Mouse (Mus musculus): Measurements from ENCODE around the gene Wrnip1. TPM values are rescaled to one million over a fixed set of nuclear protein-coding genes. Genes with fewer than 3 reads are reported as not detected.

Gene Wrnip1
- 58.6 and 59.5 TPM in 2 replicates for polyA plus RNA-seq (2012; rRNA removed)

- Histone ChIP-seq H3K4me3 (ENCODE audit: insufficient read depth, low read length) (peak within 1 kb of the TSS; percentile 100), H3K4me1 (ENCODE audit: control insufficient read depth, insufficient read depth, low read length) (peaks cover 8% of the 10 kb centered on the region; the same call in 1 of the 2 replicates), H3K27ac (ENCODE audit: insufficient read depth, low read length) (peak within 1 kb of the TSS; percentile 90)
- no peak for TF ChIP-seq CTCF (IDR thresholded peaks at IDR 0.05; ENCODE audit: extremely low read depth, insufficient read depth, low read length)
- peak; percentile 65 for TF ChIP-seq POLR2A (IDR thresholded peaks at IDR 0.05; ENCODE audit: extremely low read depth, insufficient read depth, low read length)
These were observed at the start of gene Wrnip1 for GRCm38 (mm10) chr13:32801693-32802221. Gene Wrnip1, plus strand, starts transcription at chr13:32802038.

DNA sequence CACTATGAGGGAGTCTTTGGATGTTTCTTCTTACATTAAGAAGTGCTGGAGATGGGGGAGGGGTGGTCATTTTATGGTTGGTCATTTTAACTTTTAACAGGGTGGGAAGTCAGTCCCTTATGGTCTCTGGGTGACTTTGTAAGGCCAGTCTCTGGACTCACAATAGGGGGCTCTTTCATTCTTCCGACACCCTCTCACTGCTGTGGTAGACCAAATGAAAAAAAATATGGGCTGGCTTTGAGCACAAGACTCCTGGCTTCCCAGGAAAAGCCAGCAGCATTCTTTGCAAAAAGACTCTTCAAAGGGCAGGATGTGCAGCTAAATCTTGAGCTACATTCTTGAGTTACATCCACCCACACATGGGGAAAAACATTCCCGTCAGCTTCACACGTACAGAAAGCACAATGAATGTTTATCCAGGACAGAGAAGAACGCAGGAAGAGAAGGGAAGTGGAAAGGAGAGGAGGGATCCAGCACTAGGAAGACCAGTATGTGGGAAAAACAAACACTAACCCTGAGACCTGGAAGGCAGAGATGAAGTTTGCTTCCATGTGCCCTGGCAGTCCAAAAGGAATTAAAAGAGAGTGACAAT lies 49.7 kb upstream of the Wrnip1 start:
- H3K27ac ChIP-seq (ENCODE audit: insufficient read depth, low read length): no peak overlapping the region
- no peak for TF ChIP-seq CTCF (IDR thresholded peaks at IDR 0.05; ENCODE audit: extremely low read depth, insufficient read depth, low read length)
- TF ChIP-seq POLR2A (IDR thresholded peaks at IDR 0.05; ENCODE audit: extremely low read depth, insufficient read depth, low read length): no peak
- H3K4me3 ChIP-seq (ENCODE audit: insufficient read depth, low read length): no peak overlapping the region
- H3K4me1 ChIP-seq (ENCODE audit: control insufficient read depth, insufficient read depth, low read length): no peaks in the 10 kb centered on the region

DNA sequence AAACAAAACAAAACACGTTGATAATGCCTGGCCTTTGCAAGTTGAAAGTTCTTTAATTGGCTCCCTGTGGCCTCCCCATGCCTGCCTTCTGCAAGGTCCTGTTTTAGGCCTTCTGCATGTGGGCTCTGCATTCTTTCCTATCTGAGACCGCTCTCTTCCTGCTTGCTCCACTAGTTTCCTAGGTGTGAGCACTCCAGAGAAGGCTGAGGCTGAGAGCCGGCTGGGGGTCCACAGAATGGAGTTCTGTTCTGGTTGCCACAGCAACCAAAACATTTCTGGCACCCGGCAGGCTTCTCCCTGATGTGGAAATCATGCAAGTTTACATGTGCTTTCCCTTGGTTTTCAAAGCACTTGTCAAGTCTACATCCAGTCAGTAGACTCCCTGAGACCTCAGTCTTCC lies 42.8 kb upstream of the Wrnip1 start:
- Histone ChIP-seq H3K27ac (ENCODE audit: insufficient read depth, low read length) (no peak overlapping the region), H3K4me1 (ENCODE audit: control insufficient read depth, insufficient read depth, low read length) (no peaks in the 10 kb centered on the region), H3K4me3 (ENCODE audit: insufficient read depth, low read length) (no peak overlapping the region)
- TF ChIP-seq CTCF (IDR thresholded peaks at IDR 0.05; ENCODE audit: extremely low read depth, insufficient read depth, low read length): no peak
- TF ChIP-seq POLR2A (IDR thresholded peaks at IDR 0.05; ENCODE audit: extremely low read depth, insufficient read depth, low read length): no peak

DNA sequence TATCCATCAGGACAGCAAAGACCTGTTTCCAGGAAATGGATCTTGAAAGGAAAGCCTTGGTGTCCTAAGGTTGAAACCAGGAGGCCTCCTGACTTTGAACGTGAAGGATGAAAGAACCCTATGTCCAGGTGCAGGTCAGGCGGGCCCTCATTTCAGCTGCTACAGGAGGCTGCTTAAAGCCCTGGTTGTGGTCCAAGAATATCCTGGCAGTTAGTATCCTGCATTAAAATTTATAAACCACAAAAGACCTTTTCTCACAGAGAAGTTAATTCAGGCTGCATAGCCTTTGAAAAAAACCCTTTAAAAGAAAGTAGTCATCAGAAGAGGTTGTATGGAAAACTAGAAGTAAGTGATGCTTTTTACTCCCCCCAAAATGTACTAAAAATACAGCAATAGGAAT lies 41.0 kb upstream of the Wrnip1 start:
- no peak overlapping the region for H3K27ac ChIP-seq (ENCODE audit: insufficient read depth, low read length)
- H3K4me1 ChIP-seq (ENCODE audit: control insufficient read depth, insufficient read depth, low read length): no peaks in the 10 kb centered on the region
- TF ChIP-seq CTCF (IDR thresholded peaks at IDR 0.05; ENCODE audit: extremely low read depth, insufficient read depth, low read length): no peak
- TF ChIP-seq POLR2A (IDR thresholded peaks at IDR 0.05; ENCODE audit: extremely low read depth, insufficient read depth, low read length): no peak
- H3K4me3 ChIP-seq (ENCODE audit: insufficient read depth, low read length): no peak overlapping the region

DNA sequence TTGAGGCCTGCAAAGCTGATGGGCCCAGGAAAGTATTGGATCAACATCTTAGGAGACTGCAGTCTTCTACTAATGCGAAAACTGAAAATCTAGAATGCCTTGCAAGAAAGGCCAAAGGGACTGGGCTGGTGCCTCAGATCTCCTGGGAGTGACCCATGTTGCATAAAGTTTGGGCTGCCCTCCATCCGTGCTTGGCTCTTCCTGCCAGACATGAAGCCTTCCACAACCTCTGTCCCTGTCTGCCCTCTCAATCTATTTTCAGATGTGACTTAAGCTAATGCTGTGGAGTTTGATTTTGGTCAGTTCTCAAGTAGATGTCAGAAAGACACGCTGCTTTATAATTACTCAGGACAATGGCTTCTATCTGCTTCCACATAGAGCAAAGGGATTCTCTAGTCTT lies 38.7 kb upstream of the Wrnip1 start:
- no peak for TF ChIP-seq POLR2A (IDR thresholded peaks at IDR 0.05; ENCODE audit: extremely low read depth, insufficient read depth, low read length)
- TF ChIP-seq CTCF (IDR thresholded peaks at IDR 0.05; ENCODE audit: extremely low read depth, insufficient read depth, low read length): no peak
- H3K4me1 ChIP-seq (ENCODE audit: control insufficient read depth, insufficient read depth, low read length): no peaks in the 10 kb centered on the region
- no peak overlapping the region for H3K27ac ChIP-seq (ENCODE audit: insufficient read depth, low read length)
- no peak overlapping the region for H3K4me3 ChIP-seq (ENCODE audit: insufficient read depth, low read length)

DNA sequence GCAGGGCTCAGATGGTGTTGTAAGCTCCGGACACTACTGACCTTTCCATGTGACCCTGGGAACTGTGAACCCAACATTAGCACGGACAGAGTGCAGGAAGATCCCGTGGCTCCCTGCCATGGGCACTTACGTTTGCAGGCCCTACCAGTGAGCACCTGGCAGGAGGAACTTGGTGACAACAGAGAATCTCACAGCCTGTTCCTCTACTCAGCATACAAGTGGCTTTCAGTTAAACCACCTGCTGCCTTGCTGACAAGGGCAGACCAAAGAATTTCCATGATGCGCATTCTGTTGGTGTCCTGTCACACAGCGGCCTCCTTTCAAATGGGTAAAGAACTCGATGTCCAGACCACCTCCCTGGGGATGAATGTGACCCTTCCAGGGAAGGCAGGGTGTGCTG lies 37.4 kb upstream of the Wrnip1 start:
- no peak overlapping the region for H3K27ac ChIP-seq (ENCODE audit: insufficient read depth, low read length)

DNA sequence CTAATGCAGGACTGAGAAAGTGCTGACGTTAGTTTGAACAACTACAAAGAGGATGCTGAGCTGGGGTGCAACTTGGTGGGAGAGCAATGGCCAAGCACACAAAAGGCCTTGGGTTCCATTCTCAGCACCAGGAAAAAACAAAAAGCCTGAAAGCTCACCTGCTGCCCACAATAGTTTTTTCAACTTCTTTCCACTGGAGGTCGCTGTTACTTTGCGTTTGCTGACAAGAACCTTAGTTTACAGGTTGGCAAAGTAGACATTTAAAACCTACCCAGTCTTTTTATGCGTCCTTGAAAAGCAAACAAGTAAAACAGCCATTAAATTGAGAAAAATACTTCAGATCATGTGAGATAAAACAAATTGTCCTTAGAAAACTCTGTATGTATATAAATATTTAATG lies 33.7 kb upstream of the Wrnip1 start:
- TF ChIP-seq POLR2A (IDR thresholded peaks at IDR 0.05; ENCODE audit: extremely low read depth, insufficient read depth, low read length) (no peak), CTCF (IDR thresholded peaks at IDR 0.05; ENCODE audit: extremely low read depth, insufficient read depth, low read length) (peak; percentile 54; the same call in 1 of the 2 replicates)

More for the DNA sequence above, 37.4 kb upstream of the Wrnip1 start:
- Histone ChIP-seq H3K4me1 (ENCODE audit: control insufficient read depth, insufficient read depth, low read length) (no peaks in the 10 kb centered on the region), H3K4me3 (ENCODE audit: insufficient read depth, low read length) (no peak overlapping the region)
- no peak for TF ChIP-seq CTCF (IDR thresholded peaks at IDR 0.05; ENCODE audit: extremely low read depth, insufficient read depth, low read length)
- TF ChIP-seq POLR2A (IDR thresholded peaks at IDR 0.05; ENCODE audit: extremely low read depth, insufficient read depth, low read length): no peak

DNA sequence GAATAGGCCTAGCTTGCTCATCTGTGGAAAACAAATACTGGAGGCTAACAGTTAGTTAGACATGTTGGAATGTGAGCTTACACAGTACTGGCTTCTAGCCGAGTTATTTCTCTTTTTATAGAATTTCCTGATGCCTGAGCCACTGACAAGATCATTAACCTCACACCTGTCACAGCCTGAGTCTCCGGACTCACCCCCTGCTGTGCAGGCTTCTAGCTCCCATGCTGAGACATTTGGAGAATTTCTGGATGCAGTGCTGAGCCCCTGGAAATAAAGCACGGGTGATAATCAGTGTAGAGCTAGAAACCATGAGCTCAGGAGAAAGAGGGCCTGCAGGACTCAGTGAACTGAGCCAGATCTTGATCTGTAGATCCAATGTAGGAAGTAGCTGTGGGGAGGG lies 31.9 kb upstream of the Wrnip1 start:
- no peaks in the 10 kb centered on the region for H3K4me1 ChIP-seq (ENCODE audit: control insufficient read depth, insufficient read depth, low read length)
- no peak overlapping the region for H3K4me3 ChIP-seq (ENCODE audit: insufficient read depth, low read length)
- TF ChIP-seq POLR2A (IDR thresholded peaks at IDR 0.05; ENCODE audit: extremely low read depth, insufficient read depth, low read length): no peak
- no peak for TF ChIP-seq CTCF (IDR thresholded peaks at IDR 0.05; ENCODE audit: extremely low read depth, insufficient read depth, low read length)
- no peak overlapping the region for H3K27ac ChIP-seq (ENCODE audit: insufficient read depth, low read length)

More for the DNA sequence above, 33.7 kb upstream of the Wrnip1 start:
- H3K4me3 ChIP-seq (ENCODE audit: insufficient read depth, low read length): no peak overlapping the region
- H3K4me1 ChIP-seq (ENCODE audit: control insufficient read depth, insufficient read depth, low read length): no peaks in the 10 kb centered on the region
- no peak overlapping the region for H3K27ac ChIP-seq (ENCODE audit: insufficient read depth, low read length)

- H3K4me1 ChIP-seq (ENCODE audit: control insufficient read depth, insufficient read depth, low read length): 0 out of 2 replicates have a peak, but pooled peaks cover 2% of the 10 kb centered on the region
- H3K27ac ChIP-seq (ENCODE audit: insufficient read depth, low read length): no peak overlapping the region
- TF ChIP-seq POLR2A (IDR thresholded peaks at IDR 0.05; ENCODE audit: extremely low read depth, insufficient read depth, low read length): no peak
- no peak for TF ChIP-seq CTCF (IDR thresholded peaks at IDR 0.05; ENCODE audit: extremely low read depth, insufficient read depth, low read length)
- no peak overlapping the region for H3K4me3 ChIP-seq (ENCODE audit: insufficient read depth, low read length)
These were observed 25.9 kb upstream of the Wrnip1 start for GRCm38 (mm10) chr13:32775889-32776288.

- Histone ChIP-seq H3K4me1 (ENCODE audit: control insufficient read depth, insufficient read depth, low read length) (0 out of 2 replicates have a peak, but pooled peaks cover 2% of the 10 kb centered on the region), H3K27ac (ENCODE audit: insufficient read depth, low read length) (no peak overlapping the region)
- TF ChIP-seq POLR2A (IDR thresholded peaks at IDR 0.05; ENCODE audit: extremely low read depth, insufficient read depth, low read length) (no peak), CTCF (IDR thresholded peaks at IDR 0.05; ENCODE audit: extremely low read depth, insufficient read depth, low read length) (no peak)
These were observed 25.5 kb upstream of the Wrnip1 start for GRCm38 (mm10) chr13:32776350-32776749.

More at GRCm38 (mm10) chr13:32776350-32776749, 25.5 kb upstream of the Wrnip1 start:
- no peak overlapping the region for H3K4me3 ChIP-seq (ENCODE audit: insufficient read depth, low read length)

Measured in cortical plate, adult 2 months (tissue).